In genomic region chr4:48684593-48685187, GRCm38 (mm10) we compare ENCODE assay signal across 1 mouse cellular context.
TF ChIP-seq lines count a peak whose summit lies in the region.

No protein-coding gene starts in this region.

TF ChIP-seq in MEL, 35 proteins besides CTCF, POLR2A, EP300 and RAD21 (continued from another document):
- TF ChIP-seq HCFC1 (IDR thresholded peaks at IDR 0.05; ENCODE audit: low read depth, low read length) (peak; percentile 27; the same call in 1 of the 2 replicates), SIN3A (IDR thresholded peaks at IDR 0.05; ENCODE audit: low read length) (0 out of 2 replicates have a peak, but pooled peaks have one; percentile 31), TCF12 (IDR thresholded peaks at IDR 0.05; ENCODE audit: low read depth, low read length) (peak; percentile 47; the same call in 1 of the 2 replicates), POLR2AphosphoS2 (IDR thresholded peaks at IDR 0.05; ENCODE audit: low read length) (0 out of 2 replicates have a peak, but pooled peaks have one; percentile 12), NELFE (IDR thresholded peaks at IDR 0.05; ENCODE audit: low read depth, low read length) (0 out of 2 replicates have a peak, but pooled peaks have one; percentile 34), USF1 (IDR thresholded peaks at IDR 0.05; ENCODE audit: low read depth, low read length) (no peak), GATA1 (IDR thresholded peaks at IDR 0.05; ENCODE audit: low read depth, low read length) (peak; percentile 57)
